Mouse (Mus musculus): ENCODE measurements around the gene Lrrc27. TPM values are rescaled to one million over a fixed set of nuclear protein-coding genes. Genes with fewer than 3 reads are reported as not detected.
A peak's percentile ranks its signal among the peaks of the same experiment; 100 is the strongest.

Lrrc27 gene
- total and polyA plus RNA-seq, 2 experiments from 2014 or later = 2.8 to 5.1 TPM

GRCm38 (mm10) chr7:139253462-139253861 is 40.7 kb downstream of the Lrrc27 start:
- Histone ChIP-seq H3K36me3 (ENCODE audit: insufficient read depth, low read length) (no peaks in the 10 kb centered on the region), H3K4me3 (ENCODE audit: low read length) (no peak overlapping the region), H3K4me1 (ENCODE audit: insufficient read depth, low read length) (peaks cover 16% of the 10 kb centered on the region; the same call in 1 of the 2 replicates), H3K9me3 (ENCODE audit: low read length) (no peaks in the 10 kb centered on the region), H3K4me2 (ENCODE audit: low read depth, low read length) (no peak overlapping the region), H3K9ac (replicated peaks; ENCODE audit: low read length) (no peak overlapping the region), H3K27me3 (ENCODE audit: insufficient read depth, low read length) (no peaks in the 10 kb centered on the region), H3K27ac (no peak overlapping the region)
- ATAC-seq (no peak), DNase-seq (ENCODE audit: low spot score) (no peak)
- 79% methylated on average over 3 of the region's 3 CpGs for WGBS
- TF ChIP-seq CTCF (IDR thresholded peaks at IDR 0.05; ENCODE audit: low read depth) = no peak

GRCm38 (mm10) chr7:139254626-139255025 is 41.8 kb downstream of the Lrrc27 start:
- no peak overlapping the region for H3K4me3 ChIP-seq (ENCODE audit: low read length)
- H3K27ac ChIP-seq = no peak overlapping the region
- 75% methylated on average over 5 of the region's 5 CpGs for WGBS
- H3K27me3 ChIP-seq (ENCODE audit: insufficient read depth, low read length) = no peaks in the 10 kb centered on the region
- no peaks in the 10 kb centered on the region for H3K36me3 ChIP-seq (ENCODE audit: insufficient read depth, low read length)
- DNase-seq (ENCODE audit: low spot score) (no peak), ATAC-seq (no peak)
- no peak overlapping the region for H3K9ac ChIP-seq (replicated peaks; ENCODE audit: low read length)
- H3K4me2 ChIP-seq (ENCODE audit: low read depth, low read length) = no peak overlapping the region
- H3K4me1 ChIP-seq (ENCODE audit: insufficient read depth, low read length) = peaks cover 8% of the 10 kb centered on the region; the same call in 1 of the 2 replicates
- H3K9me3 ChIP-seq (ENCODE audit: low read length) = no peaks in the 10 kb centered on the region
- TF ChIP-seq CTCF (IDR thresholded peaks at IDR 0.05; ENCODE audit: low read depth) = no peak

GRCm38 (mm10) chr7:139257752-139258542 is 45.2 kb downstream of the Lrrc27 start:
- Histone ChIP-seq H3K9me3 (ENCODE audit: low read length) (no peaks in the 10 kb centered on the region), H3K9ac (replicated peaks; ENCODE audit: low read length) (no peak overlapping the region), H3K36me3 (ENCODE audit: insufficient read depth, low read length) (no peaks in the 10 kb centered on the region), H3K4me1 (ENCODE audit: insufficient read depth, low read length) (no peaks in the 10 kb centered on the region), H3K4me2 (ENCODE audit: low read depth, low read length) (no peak overlapping the region), H3K27me3 (ENCODE audit: insufficient read depth, low read length) (no peaks in the 10 kb centered on the region), H3K27ac (no peak overlapping the region), H3K4me3 (ENCODE audit: low read length) (no peak overlapping the region)
- DNase-seq (ENCODE audit: low spot score) = no peak
- 76% methylated on average over 10 of the region's 10 CpGs for WGBS
- no peak for TF ChIP-seq CTCF (IDR thresholded peaks at IDR 0.05; ENCODE audit: low read depth)
- no peak for ATAC-seq

GRCm38 (mm10) chr7:139264337-139264736 is 51.5 kb downstream of the Lrrc27 start:
- no peak for ATAC-seq
- H3K4me1 ChIP-seq (ENCODE audit: insufficient read depth, low read length) = no peaks in the 10 kb centered on the region
- no peak for TF ChIP-seq CTCF (IDR thresholded peaks at IDR 0.05; ENCODE audit: low read depth)
- H3K36me3 ChIP-seq (ENCODE audit: insufficient read depth, low read length) = no peaks in the 10 kb centered on the region
- no peak overlapping the region for H3K4me3 ChIP-seq (ENCODE audit: low read length)
- H3K4me2 ChIP-seq (ENCODE audit: low read depth, low read length) = no peak overlapping the region
- 43% methylated on average over 4 of the region's 4 CpGs for WGBS
- no peak overlapping the region for H3K9ac ChIP-seq (replicated peaks; ENCODE audit: low read length)
- H3K9me3 ChIP-seq (ENCODE audit: low read length) = no peaks in the 10 kb centered on the region
- H3K27me3 ChIP-seq (ENCODE audit: insufficient read depth, low read length) = no peaks in the 10 kb centered on the region
- no peak overlapping the region for H3K27ac ChIP-seq
- peak; percentile 26 for DNase-seq (ENCODE audit: low spot score)

DNA sequence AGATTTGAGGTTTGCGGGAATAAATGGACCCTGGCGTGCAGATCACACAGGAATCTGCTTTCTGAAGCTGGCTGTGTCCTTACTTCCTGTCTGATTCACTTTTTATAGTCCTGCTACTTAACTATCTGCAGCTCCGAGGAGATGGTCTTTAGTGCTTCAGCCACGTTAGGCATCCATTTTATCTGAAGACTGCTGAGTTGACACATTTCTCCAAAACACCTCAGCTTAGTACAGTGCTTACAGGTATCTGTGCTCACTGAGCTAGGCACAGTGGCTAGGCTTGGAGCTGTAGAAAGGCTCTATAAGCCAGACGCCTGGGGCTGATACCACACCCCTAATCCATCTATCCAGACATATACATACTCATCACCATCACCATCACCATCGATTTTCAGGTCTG is 52.8 kb downstream of the Lrrc27 start:
- no peaks in the 10 kb centered on the region for H3K9me3 ChIP-seq (ENCODE audit: low read length)
- no peak overlapping the region for H3K27ac ChIP-seq
- H3K36me3 ChIP-seq (ENCODE audit: insufficient read depth, low read length) = no peaks in the 10 kb centered on the region
- H3K9ac ChIP-seq (replicated peaks; ENCODE audit: low read length) = no peak overlapping the region
- TF ChIP-seq CTCF (IDR thresholded peaks at IDR 0.05; ENCODE audit: low read depth) = no peak
- no peaks in the 10 kb centered on the region for H3K27me3 ChIP-seq (ENCODE audit: insufficient read depth, low read length)
- H3K4me2 ChIP-seq (ENCODE audit: low read depth, low read length) = no peak overlapping the region
- H3K4me3 ChIP-seq (ENCODE audit: low read length) = no peak overlapping the region
- no peaks in the 10 kb centered on the region for H3K4me1 ChIP-seq (ENCODE audit: insufficient read depth, low read length)
- no peak for ATAC-seq
- 78% methylated on average over 6 of the region's 6 CpGs for WGBS
- no peak for DNase-seq (ENCODE audit: low spot score)

DNA sequence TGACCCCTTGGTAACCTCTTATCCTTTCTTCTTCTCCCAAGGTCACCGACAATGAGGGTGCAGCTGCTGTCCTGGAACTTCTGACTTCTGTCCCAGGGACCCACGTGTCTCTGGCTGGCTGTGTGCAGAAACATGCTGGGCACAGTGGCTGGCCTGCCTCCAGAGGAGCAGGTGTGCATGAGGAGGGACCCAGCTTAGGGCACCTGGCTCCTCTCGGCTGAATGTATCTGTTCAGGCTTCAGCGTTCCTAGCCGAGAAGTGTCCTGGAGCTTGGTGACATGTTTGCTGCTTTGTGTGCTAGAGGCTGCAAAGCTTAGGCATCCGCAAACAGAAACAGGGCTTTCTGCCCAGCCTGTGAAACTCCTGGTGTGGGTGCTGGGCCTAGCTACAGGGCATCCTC is 53.6 kb downstream of the Lrrc27 start:
- Histone ChIP-seq H3K4me3 (ENCODE audit: low read length) (no peak overlapping the region), H3K36me3 (ENCODE audit: insufficient read depth, low read length) (no peaks in the 10 kb centered on the region), H3K9ac (replicated peaks; ENCODE audit: low read length) (no peak overlapping the region), H3K27me3 (ENCODE audit: insufficient read depth, low read length) (no peaks in the 10 kb centered on the region), H3K27ac (peak overlapping the region; percentile 15; the same call in 1 of the 2 replicates), H3K4me2 (ENCODE audit: low read depth, low read length) (no peak overlapping the region), H3K9me3 (ENCODE audit: low read length) (no peaks in the 10 kb centered on the region), H3K4me1 (ENCODE audit: insufficient read depth, low read length) (no peaks in the 10 kb centered on the region)
- 44% methylated on average over 6 of the region's 6 CpGs for WGBS
- TF ChIP-seq CTCF (IDR thresholded peaks at IDR 0.05; ENCODE audit: low read depth) = no peak
- no peak for ATAC-seq
- DNase-seq (ENCODE audit: low spot score) = peak; percentile 9
